Mouse (Mus musculus) forebrain, embryonic 12.5 days (tissue): ENCODE measurements around the gene Ulk4. TPM values are rescaled to one million over a fixed set of nuclear protein-coding genes. Genes with fewer than 3 reads are reported as not detected.
A peak's percentile ranks its signal among the peaks of the same experiment; 100 is the strongest.

Experiments used
- ATAC-seq: fragments of 200-750 bp; cut with Nextera tagmentation; 2 replicates; pipeline ENCODE4 v1.8.0; 2017; ENCODE audit warnings: moderate TSS enrichment; ENCODE audit not compliant: low FRiP score
- H3K27ac ChIP-seq: fragments of 300-500 bp; sonication (generic); 2 replicates; pipeline ENCODE4 v1.5.1; 2016; ENCODE audit warnings: mild to moderate bottlenecking
- H3K27me3 ChIP-seq: fragments of 300-500 bp; sonication (generic); 2 replicates; pipeline ENCODE4 v1.6.1; 2016; ENCODE audit warnings: mild to moderate bottlenecking
- H3K36me3 ChIP-seq: fragments of 300-500 bp; sonication (generic); replicated peaks from 2 replicates; pipeline ENCODE4 v1.6.1; 2016; ENCODE audit warnings: mild to moderate bottlenecking
- H3K4me1 ChIP-seq: fragments of 300-500 bp; sonication (generic); 2 replicates; pipeline ENCODE4 v1.6.1; 2016
- H3K4me2 ChIP-seq: fragments of 300-500 bp; sonication (generic); 2 replicates; pipeline ENCODE4 v1.6.1; 2016; ENCODE audit warnings: mild to moderate bottlenecking, moderate library complexity
- H3K4me3 ChIP-seq: fragments of 300-500 bp; sonication (generic); replicated peaks from 2 replicates; pipeline ENCODE4 v1.5.1; 2016; ENCODE audit warnings: mild to moderate bottlenecking
- H3K9ac ChIP-seq: fragments of 300-500 bp; sonication (generic); 2 replicates; pipeline ENCODE4 v1.6.1; 2016; ENCODE audit warnings: mild to moderate bottlenecking
- H3K9me3 ChIP-seq: fragments of 300-500 bp; sonication (generic); 2 replicates; pipeline ENCODE4 v1.6.1; 2016
- WGBS: fragments of 180-500 bp; shearing (Covaris S2); methylation state at CpG from one replicate; pipeline ENCODE4 v1.1.7; 2016; 5-methylcytosine and 5-hydroxymethylcytosine counted together
- polyA plus RNA-seq: library from polyadenylated mRNA; unstranded; fragments of >200 nt; fragmentation: Nextera tagmentation; extraction: Ambion mirVana; gene quantifications from 2 replicates; pipeline ENCODE4 v1.2.1, GENCODE M21; 2016

Gene Ulk4
- polyA plus RNA-seq, 1 experiment from 2014 or later, result 179 TPM

DNA sequence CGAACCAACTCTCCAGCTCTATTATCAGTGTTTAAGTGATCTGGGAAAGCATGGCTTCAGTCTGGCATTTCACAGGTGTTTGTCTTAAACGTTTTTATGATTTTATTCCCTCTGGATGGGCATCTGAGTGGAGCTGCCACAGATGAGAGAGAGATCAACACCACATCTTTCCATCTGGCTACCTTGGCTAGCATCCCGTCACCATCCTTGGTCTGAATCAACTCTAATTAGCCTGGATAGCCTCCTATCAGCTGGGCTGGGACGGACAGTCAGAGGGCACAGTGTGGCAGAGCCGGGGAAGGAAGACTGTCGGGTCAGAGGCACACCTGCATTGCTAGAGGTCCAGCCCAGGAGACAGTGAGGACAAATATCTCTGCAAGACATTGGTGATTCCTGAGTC, 4.9 kb upstream of the Ulk4 start:
- Histone ChIP-seq H3K4me3 (no peak overlapping the region), H3K4me2 (no peak overlapping the region), H3K9me3 (peaks cover 7% of the 10 kb centered on the region; the same call in 1 of the 2 replicates), H3K4me1 (peaks cover 16% of the 10 kb centered on the region), H3K9ac (no peak overlapping the region), H3K27ac (no peak overlapping the region), H3K27me3 (no peaks in the 10 kb centered on the region), H3K36me3 (no peaks in the 10 kb centered on the region; the same call in 1 of the 2 replicates)
- 83% methylated on average over 6 of the region's 6 CpGs for WGBS
- ATAC-seq, result no peak

- WGBS, result 91% methylated on average over 5 of the region's 5 CpGs
- Histone ChIP-seq H3K4me3 (no peak overlapping the region), H3K27ac (no peak overlapping the region), H3K9me3 (peaks cover 7% of the 10 kb centered on the region; the same call in 1 of the 2 replicates), H3K4me1 (peaks cover 20% of the 10 kb centered on the region), H3K27me3 (no peaks in the 10 kb centered on the region), H3K4me2 (no peak overlapping the region), H3K9ac (no peak overlapping the region), H3K36me3 (no peaks in the 10 kb centered on the region; the same call in 1 of the 2 replicates)
- no peak for ATAC-seq
Measured at GRCm38 (mm10) chr9:121279216-121279615, 2.2 kb upstream of the Ulk4 start.

DNA sequence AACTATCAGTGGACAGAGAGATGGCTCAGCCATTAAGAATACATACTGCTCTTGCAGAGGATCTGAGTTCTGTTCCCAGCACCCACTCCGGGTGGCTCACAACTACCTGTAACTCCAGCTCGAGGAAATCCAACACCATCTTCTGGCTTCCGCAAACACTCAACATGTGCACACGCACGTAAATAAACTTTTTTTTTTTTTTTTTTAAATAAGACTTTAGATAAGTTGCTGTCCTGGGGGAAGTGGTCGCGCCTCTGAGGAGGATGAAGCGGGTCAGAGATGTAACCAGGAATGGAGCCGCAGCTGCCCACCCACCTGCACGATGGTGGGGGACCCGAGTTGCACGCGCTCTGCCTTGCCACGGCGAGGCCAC, 266 bp downstream of the Ulk4 start:
- Histone ChIP-seq H3K36me3 (no peaks in the 10 kb centered on the region; the same call in 1 of the 2 replicates), H3K9ac (peak overlapping the region; percentile 75), H3K4me1 (peaks cover 20% of the 10 kb centered on the region), H3K4me3 (peak overlapping the region; percentile 59), H3K4me2 (peak overlapping the region; percentile 86), H3K27me3 (no peaks in the 10 kb centered on the region), H3K9me3 (no peaks in the 10 kb centered on the region), H3K27ac (no peak overlapping the region)
- ATAC-seq, result no peak
- 14% methylated on average over 15 of the region's 15 CpGs for WGBS

DNA sequence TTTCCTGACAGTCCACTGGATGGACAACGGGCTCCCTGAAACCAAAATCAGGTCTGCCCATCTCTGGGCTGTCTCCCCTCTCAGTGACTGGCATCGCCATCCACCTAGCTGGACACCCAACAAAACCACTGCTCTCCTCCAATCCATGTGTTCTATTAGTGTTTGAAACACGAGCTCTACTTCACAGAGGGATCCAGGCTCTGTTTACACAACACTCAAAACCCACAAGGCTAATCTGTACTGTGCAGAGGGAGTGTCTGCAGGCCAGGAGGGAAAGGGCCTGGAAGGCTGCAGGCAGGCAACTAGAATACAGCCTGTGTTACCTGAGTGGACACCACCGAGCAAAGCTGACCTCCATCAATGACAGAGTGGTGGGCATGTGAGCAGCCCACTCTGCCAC, 5.4 kb downstream of the Ulk4 start:
- Histone ChIP-seq H3K27ac (no peak overlapping the region), H3K4me1 (peaks cover 10% of the 10 kb centered on the region; the same call in 1 of the 2 replicates), H3K4me3 (no peak overlapping the region), H3K36me3 (no peaks in the 10 kb centered on the region), H3K9ac (no peak overlapping the region), H3K27me3 (no peaks in the 10 kb centered on the region), H3K9me3 (no peaks in the 10 kb centered on the region), H3K4me2 (no peak overlapping the region)
- WGBS, result 74% methylated on average over 4 of the region's 4 CpGs
- no peak for ATAC-seq

DNA sequence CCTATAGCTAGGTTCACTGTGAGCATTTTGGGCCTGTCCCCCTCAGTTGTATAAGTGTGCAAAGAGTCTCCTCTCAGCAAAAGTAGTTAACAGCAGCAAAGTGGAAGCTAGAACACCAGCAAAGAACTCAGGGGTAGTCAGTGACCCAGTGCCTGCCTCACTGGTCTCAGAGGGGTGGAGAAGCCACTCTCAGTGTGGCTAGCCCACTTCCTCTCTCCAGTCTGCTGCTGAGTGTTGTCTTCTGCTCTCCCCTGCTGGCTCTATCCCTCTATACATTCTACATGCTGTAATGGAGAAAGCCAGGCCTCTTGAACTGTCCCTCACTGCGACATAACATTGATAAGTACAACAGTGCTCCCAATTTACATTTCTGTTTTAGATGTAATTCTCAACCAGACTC, 5.8 kb downstream of the Ulk4 start:
- Histone ChIP-seq H3K9ac (no peak overlapping the region), H3K9me3 (no peaks in the 10 kb centered on the region), H3K4me3 (no peak overlapping the region), H3K27ac (no peak overlapping the region), H3K36me3 (no peaks in the 10 kb centered on the region), H3K4me1 (0 out of 2 replicates have a peak, but pooled peaks cover 6% of the 10 kb centered on the region), H3K27me3 (no peaks in the 10 kb centered on the region), H3K4me2 (no peak overlapping the region)
- WGBS, result 92% methylated on average over 1 of the region's 1 CpGs
- ATAC-seq, result no peak

- Histone ChIP-seq H3K4me3 (no peak overlapping the region), H3K4me1 (no peaks in the 10 kb centered on the region), H3K36me3 (peaks cover 20% of the 10 kb centered on the region; the same call in 1 of the 2 replicates), H3K27ac (no peak overlapping the region), H3K9me3 (no peaks in the 10 kb centered on the region), H3K9ac (no peak overlapping the region), H3K27me3 (no peaks in the 10 kb centered on the region), H3K4me2 (no peak overlapping the region)
- WGBS, result 89% methylated on average over 10 of the region's 10 CpGs
- no peak for ATAC-seq
Measured at GRCm38 (mm10) chr9:121265307-121265706, 11.7 kb downstream of the Ulk4 start.

DNA sequence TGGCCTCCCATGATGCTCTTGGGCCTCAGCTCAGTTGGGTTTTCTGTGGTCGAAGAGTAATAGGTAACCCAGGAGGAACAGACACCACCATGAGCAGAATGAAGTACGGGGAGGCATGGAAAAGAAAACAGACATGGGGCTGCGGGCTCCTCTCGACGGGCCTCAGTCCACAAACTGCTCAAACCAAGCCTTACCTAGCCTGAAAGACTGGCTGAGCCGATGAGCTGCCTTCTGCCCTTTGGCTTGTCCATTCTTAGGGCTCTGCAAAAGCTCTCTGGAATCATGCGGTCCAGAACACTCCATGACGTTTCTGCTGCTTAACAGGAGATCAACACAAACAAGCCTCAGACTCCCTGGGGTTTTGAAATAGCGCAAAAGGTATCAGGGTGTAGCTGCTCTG, 19.9 kb downstream of the Ulk4 start:
- Histone ChIP-seq H3K9ac (no peak overlapping the region), H3K27ac (no peak overlapping the region), H3K9me3 (no peaks in the 10 kb centered on the region), H3K4me1 (0 out of 2 replicates have a peak, but pooled peaks cover 3% of the 10 kb centered on the region), H3K27me3 (no peaks in the 10 kb centered on the region), H3K4me3 (no peak overlapping the region), H3K4me2 (no peak overlapping the region), H3K36me3 (peaks cover 26% of the 10 kb centered on the region)
- 86% methylated on average over 9 of the region's 9 CpGs for WGBS
- ATAC-seq, result no peak

- Histone ChIP-seq H3K9ac (no peak overlapping the region), H3K27ac (no peak overlapping the region), H3K36me3 (peaks cover 22% of the 10 kb centered on the region), H3K4me2 (no peak overlapping the region), H3K9me3 (no peaks in the 10 kb centered on the region), H3K4me3 (no peak overlapping the region), H3K27me3 (no peaks in the 10 kb centered on the region), H3K4me1 (0 out of 2 replicates have a peak, but pooled peaks cover 3% of the 10 kb centered on the region)
- no peak for ATAC-seq
- WGBS, result 95% methylated on average over 13 of the region's 13 CpGs
Measured at GRCm38 (mm10) chr9:121254761-121255160, 22.2 kb downstream of the Ulk4 start.

- Histone ChIP-seq H3K9me3 (no peaks in the 10 kb centered on the region), H3K9ac (no peak overlapping the region), H3K27ac (no peak overlapping the region), H3K4me2 (no peak overlapping the region), H3K27me3 (no peaks in the 10 kb centered on the region), H3K36me3 (peaks cover 17% of the 10 kb centered on the region), H3K4me3 (no peak overlapping the region), H3K4me1 (0 out of 2 replicates have a peak, but pooled peaks cover under 1% of the 10 kb centered on the region)
- WGBS, result 85% methylated on average over 2 of the region's 2 CpGs
- ATAC-seq, result no peak
Measured at GRCm38 (mm10) chr9:121253983-121254382, 23.0 kb downstream of the Ulk4 start.

- no peak for ATAC-seq
- WGBS, result 93% methylated on average over 11 of the region's 11 CpGs
Measured at GRCm38 (mm10) chr9:121250854-121251253, 26.1 kb downstream of the Ulk4 start.

GRCm38 (mm10) chr9:121249805-121250204, 27.2 kb downstream of the Ulk4 start:
- Histone ChIP-seq H3K4me3 (no peak overlapping the region), H3K4me1 (no peaks in the 10 kb centered on the region), H3K36me3 (peaks cover 7% of the 10 kb centered on the region), H3K9ac (no peak overlapping the region), H3K4me2 (no peak overlapping the region), H3K27ac (no peak overlapping the region), H3K27me3 (no peaks in the 10 kb centered on the region), H3K9me3 (no peaks in the 10 kb centered on the region)
- ATAC-seq, result no peak
- 69% methylated on average over 14 of the region's 14 CpGs for WGBS

More at GRCm38 (mm10) chr9:121250854-121251253, 26.1 kb downstream of the Ulk4 start:
- Histone ChIP-seq H3K36me3 (peaks cover 9% of the 10 kb centered on the region), H3K27me3 (no peaks in the 10 kb centered on the region), H3K9ac (no peak overlapping the region), H3K4me3 (no peak overlapping the region), H3K4me1 (no peaks in the 10 kb centered on the region), H3K4me2 (no peak overlapping the region), H3K9me3 (no peaks in the 10 kb centered on the region), H3K27ac (no peak overlapping the region)

GRCm38 (mm10) chr9:121247956-121248775, 28.8 kb downstream of the Ulk4 start:
- Histone ChIP-seq H3K9me3 (no peaks in the 10 kb centered on the region), H3K4me1 (no peaks in the 10 kb centered on the region), H3K27me3 (no peaks in the 10 kb centered on the region), H3K9ac (no peak overlapping the region), H3K36me3 (0 out of 2 replicates have a peak, but pooled peaks cover 4% of the 10 kb centered on the region), H3K27ac (no peak overlapping the region), H3K4me3 (no peak overlapping the region), H3K4me2 (no peak overlapping the region)
- WGBS, result 71% methylated on average over 12 of the region's 12 CpGs
- peak; percentile 60; the same call in 1 of the 2 replicates for ATAC-seq

DNA sequence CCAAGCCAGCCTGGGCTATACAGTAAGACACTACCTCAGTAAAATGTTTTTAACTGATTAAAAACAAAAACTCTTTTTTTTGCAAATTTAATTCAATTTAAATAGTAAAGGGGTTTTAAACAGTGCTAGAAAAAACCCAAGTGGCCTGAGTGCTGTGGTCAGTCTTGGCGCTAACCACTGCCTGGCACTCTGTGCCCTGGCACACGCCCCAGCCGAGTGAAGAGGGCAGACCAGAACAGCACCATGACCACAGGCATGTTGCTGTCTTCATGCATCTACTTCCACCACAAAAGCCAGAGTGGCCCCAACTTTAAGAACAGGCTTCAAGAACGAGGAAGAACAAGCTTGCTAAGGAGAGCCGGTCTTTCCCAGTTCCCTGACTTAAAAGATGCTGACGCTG, 29.9 kb downstream of the Ulk4 start:
- Histone ChIP-seq H3K27ac (no peak overlapping the region), H3K4me3 (no peak overlapping the region), H3K27me3 (no peaks in the 10 kb centered on the region), H3K4me2 (no peak overlapping the region), H3K9me3 (no peaks in the 10 kb centered on the region), H3K9ac (no peak overlapping the region), H3K4me1 (no peaks in the 10 kb centered on the region), H3K36me3 (0 out of 2 replicates have a peak, but pooled peaks cover 4% of the 10 kb centered on the region)
- 87% methylated on average over 6 of the region's 6 CpGs for WGBS
- no peak for ATAC-seq
